Mouse (Mus musculus) heart, postnatal 0 days (tissue): ENCODE measurements around the gene Padi3.

Source experiments
- CTCF ChIP-seq: IDR thresholded peaks from 2 replicates; pipeline ENCODE4 v1.5.1; 2016; ENCODE audit warnings: antibody characterized with exemption, control low read depth, low read depth
- EP300 ChIP-seq: IDR thresholded peaks from 2 replicates; pipeline ENCODE4 v1.6.1; 2016; ENCODE audit warnings: antibody characterized with exemption, low read depth

GRCm38 (mm10) chr4:140755811-140756210, 54.6 kb downstream of the Padi3 start:
- no peak for TF ChIP-seq CTCF
- TF ChIP-seq EP300, result no peak
